Mouse (Mus musculus) lung, adult 18-20 months (tissue): ENCODE results near the gene Prkar1b.
A peak's percentile ranks its signal among the peaks of the same experiment; 100 is the strongest.

Source experiments
- DNase-seq, 2 experiments: peaks; one replicate each; pipeline ENCODE4 v3.0.0; 2022; ENCODE audit warnings: mixed read lengths in 2 of 2

Gene Prkar1b

GRCm38 (mm10) chr5:139098991-139099972 lies 50.5 kb downstream of the Prkar1b start:
- DNase-seq: peak; percentile 21 to 28

GRCm38 (mm10) chr5:139095297-139096110 lies 54.3 kb downstream of the Prkar1b start:
- DNase-seq: no peak

- DNase-seq: no peak
Measured at GRCm38 (mm10) chr5:139093534-139093933, 56.3 kb downstream of the Prkar1b start.

- DNase-seq: no peak
Measured at GRCm38 (mm10) chr5:139091713-139092112, 58.1 kb downstream of the Prkar1b start.

GRCm38 (mm10) chr5:139090162-139090561 lies 59.6 kb downstream of the Prkar1b start:
- DNase-seq: no peak

- DNase-seq: no peak
Measured at GRCm38 (mm10) chr5:139088173-139088572, 61.6 kb downstream of the Prkar1b start.

- peak; percentile 40 to 64 for DNase-seq
Measured at GRCm38 (mm10) chr5:139084831-139085519, 64.8 kb downstream of the Prkar1b start.

GRCm38 (mm10) chr5:139084302-139084701 lies 65.5 kb downstream of the Prkar1b start:
- DNase-seq: no peak

GRCm38 (mm10) chr5:139083841-139084240 lies 66.0 kb downstream of the Prkar1b start:
- no peak for DNase-seq

GRCm38 (mm10) chr5:139081370-139081769 lies 68.4 kb downstream of the Prkar1b start:
- peak in 1 of 2 experiments; percentile 33 for DNase-seq

GRCm38 (mm10) chr5:139078156-139078462 lies 71.7 kb downstream of the Prkar1b start:
- DNase-seq: no peak

GRCm38 (mm10) chr5:139077311-139078155 lies 72.3 kb downstream of the Prkar1b start:
- no peak for DNase-seq

- no peak for DNase-seq
Measured at GRCm38 (mm10) chr5:139076450-139076849, 73.4 kb downstream of the Prkar1b start.

GRCm38 (mm10) chr5:139075791-139076190 lies 74.0 kb downstream of the Prkar1b start:
- no peak for DNase-seq

- peak; percentile 49 to 75 for DNase-seq
Measured at GRCm38 (mm10) chr5:139075125-139075524, 74.7 kb downstream of the Prkar1b start.

- DNase-seq: no peak
Measured at GRCm38 (mm10) chr5:139073977-139074376, 75.8 kb downstream of the Prkar1b start.

- no peak for DNase-seq
Measured at GRCm38 (mm10) chr5:139072866-139073265, 76.9 kb downstream of the Prkar1b start.

GRCm38 (mm10) chr5:139066861-139067614 lies 82.8 kb downstream of the Prkar1b start:
- DNase-seq: no peak

GRCm38 (mm10) chr5:139064611-139065010 lies 85.2 kb downstream of the Prkar1b start:
- DNase-seq: no peak

GRCm38 (mm10) chr5:139061680-139062079 lies 88.1 kb downstream of the Prkar1b start:
- no peak for DNase-seq

GRCm38 (mm10) chr5:139060460-139061051 lies 89.2 kb downstream of the Prkar1b start:
- no peak for DNase-seq
